Mouse (Mus musculus): Measurements from ENCODE around the gene Prkg2.

Gene Prkg2

GRCm38 (mm10) chr5:99036596-99037441 lies at the start of gene Prkg2:
TSS of gene Prkg2 (minus strand) at chr5:99037351.
- no peak for DNase-seq (ENCODE audit: low spot score in 2 of 2)

GRCm38 (mm10) chr5:99083955-99084354 lies 46.8 kb upstream of the Prkg2 start:
- DNase-seq (ENCODE audit: low spot score in 2 of 2) = no peak

GRCm38 (mm10) chr5:99078375-99078774 lies 41.2 kb upstream of the Prkg2 start:
- DNase-seq (ENCODE audit: low spot score in 2 of 2) = no peak

GRCm38 (mm10) chr5:99068391-99068790 lies 31.2 kb upstream of the Prkg2 start:
- no peak for DNase-seq (ENCODE audit: low spot score in 2 of 2)

- no peak for DNase-seq (ENCODE audit: low spot score in 2 of 2)
Observed at GRCm38 (mm10) chr5:99062582-99062981, 25.4 kb upstream of the Prkg2 start.

- no peak for DNase-seq (ENCODE audit: low spot score in 2 of 2)
Observed at GRCm38 (mm10) chr5:99039021-99039420, 1.9 kb upstream of the Prkg2 start.

- DNase-seq (ENCODE audit: low spot score in 2 of 2) = no peak
Observed at GRCm38 (mm10) chr5:99037442-99037811, 276 bp upstream of the Prkg2 start.

GRCm38 (mm10) chr5:99035961-99036360 lies 1.2 kb downstream of the Prkg2 start:
- DNase-seq (ENCODE audit: low spot score in 2 of 2) = no peak

- no peak for DNase-seq (ENCODE audit: low spot score in 2 of 2)
Observed at GRCm38 (mm10) chr5:99031551-99032149, 5.5 kb downstream of the Prkg2 start.

- DNase-seq (ENCODE audit: low spot score in 2 of 2) = no peak
Observed at GRCm38 (mm10) chr5:99026343-99026742, 10.8 kb downstream of the Prkg2 start.

GRCm38 (mm10) chr5:99019709-99020108 lies 17.4 kb downstream of the Prkg2 start:
- DNase-seq (ENCODE audit: low spot score in 2 of 2) = no peak

- DNase-seq (ENCODE audit: low spot score in 2 of 2) = no peak
Observed at GRCm38 (mm10) chr5:99015140-99015539, 22.0 kb downstream of the Prkg2 start.

GRCm38 (mm10) chr5:99010448-99011151 lies 26.6 kb downstream of the Prkg2 start:
- no peak for DNase-seq (ENCODE audit: low spot score in 2 of 2)

GRCm38 (mm10) chr5:98998104-98998503 lies 39.0 kb downstream of the Prkg2 start:
- no peak for DNase-seq (ENCODE audit: low spot score in 2 of 2)

- DNase-seq (ENCODE audit: low spot score in 2 of 2) = no peak
Observed at GRCm38 (mm10) chr5:98995767-98996166, 41.4 kb downstream of the Prkg2 start.

- DNase-seq (ENCODE audit: low spot score in 2 of 2) = no peak
Observed at GRCm38 (mm10) chr5:98991600-98991999, 45.6 kb downstream of the Prkg2 start.

GRCm38 (mm10) chr5:98987634-98988033 lies 49.5 kb downstream of the Prkg2 start:
- no peak for DNase-seq (ENCODE audit: low spot score in 2 of 2)

- no peak for DNase-seq (ENCODE audit: low spot score in 2 of 2)
Observed at GRCm38 (mm10) chr5:98987116-98987515, 50.0 kb downstream of the Prkg2 start.

- no peak for DNase-seq (ENCODE audit: low spot score in 2 of 2)
Observed at GRCm38 (mm10) chr5:98986459-98986858, 50.7 kb downstream of the Prkg2 start.

GRCm38 (mm10) chr5:98986011-98986410 lies 51.1 kb downstream of the Prkg2 start:
- no peak for DNase-seq (ENCODE audit: low spot score in 2 of 2)

- no peak for DNase-seq (ENCODE audit: low spot score in 2 of 2)
Observed at GRCm38 (mm10) chr5:98985077-98985476, 52.1 kb downstream of the Prkg2 start.

- no peak for DNase-seq (ENCODE audit: low spot score in 2 of 2)
Observed at GRCm38 (mm10) chr5:98981304-98981703, 55.8 kb downstream of the Prkg2 start.

GRCm38 (mm10) chr5:98978316-98978715 lies 58.8 kb downstream of the Prkg2 start:
- no peak for DNase-seq (ENCODE audit: low spot score in 2 of 2)

Data from natural killer cell, adult 2 months (primary cell).